Mouse (Mus musculus): ENCODE measurements around the gene Scube1. TPM values are rescaled to one million over a fixed set of nuclear protein-coding genes. Genes with fewer than 3 reads are reported as not detected.

Scube1 gene
- polyA plus RNA-seq, 1 experiment = 3.5 TPM

DNA sequence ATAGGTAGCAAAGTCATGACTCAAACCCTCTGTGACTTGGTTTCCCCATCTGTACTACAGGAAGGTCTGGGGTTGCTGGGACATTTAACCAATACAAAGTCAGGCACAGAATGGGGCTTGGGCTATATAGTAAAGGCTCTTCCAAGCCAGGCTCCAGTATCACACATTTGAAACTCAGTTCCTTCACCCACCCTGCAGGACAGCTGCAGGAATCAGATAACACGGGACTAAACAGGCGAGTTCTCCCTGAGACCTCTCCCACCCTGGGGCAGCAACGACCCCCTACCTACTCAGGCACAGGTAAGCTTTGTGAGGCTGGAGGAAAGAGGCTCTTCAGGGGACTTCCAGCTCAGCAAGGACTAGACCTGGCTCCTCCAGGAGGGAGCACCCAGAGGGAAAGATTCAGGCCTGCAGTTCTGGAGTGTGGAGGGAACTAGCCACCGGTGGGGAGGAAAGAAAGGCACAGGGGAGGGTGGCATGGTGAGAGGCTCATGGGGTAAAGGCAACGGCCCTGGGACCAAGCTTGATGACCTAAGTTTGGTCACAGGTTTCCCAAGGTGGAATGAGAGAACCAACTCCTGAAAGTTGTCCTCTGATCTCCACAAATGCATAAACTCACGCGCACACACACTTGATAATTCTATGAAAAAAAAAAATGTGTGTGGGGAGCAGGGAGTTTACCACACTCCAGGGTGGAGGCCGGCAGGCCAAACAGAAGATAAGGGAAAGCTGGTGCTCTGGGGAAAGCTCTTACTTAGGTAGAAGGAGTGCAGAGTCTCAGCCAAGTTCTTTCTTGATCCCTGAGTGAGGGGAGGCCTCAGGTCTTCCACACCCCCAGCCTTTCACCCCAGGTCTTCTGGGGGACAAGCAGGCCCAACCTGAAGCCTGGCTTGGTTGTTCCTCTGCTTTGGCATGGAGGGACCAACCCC lies 132.3 kb downstream of the Scube1 start:
- TF ChIP-seq CTCF (conservative IDR thresholded peaks at IDR 0.05; ENCODE audit: insufficient read depth, insufficient read length, low read depth, low read length) (no peak), POLR2A (IDR thresholded peaks at IDR 0.05; ENCODE audit: low read depth, low read length) (no peak)
- H3K4me1 ChIP-seq (ENCODE audit: control insufficient read depth, insufficient read depth, low read length) = peaks cover 9% of the 10 kb centered on the region; the same call in 1 of the 2 replicates
- no peak overlapping the region for H3K27ac ChIP-seq (ENCODE audit: insufficient read depth, low read depth, low read length)
- H3K27me3 ChIP-seq (replicated peaks; ENCODE audit: control insufficient read depth, insufficient read depth, low read length) = no peaks in the 10 kb centered on the region
- no peak for DNase-seq
- 82% methylated on average over 8 of the region's 8 CpGs for WGBS
- no peaks in the 10 kb centered on the region for H3K36me3 ChIP-seq (ENCODE audit: control insufficient read depth, insufficient read depth, low read length)
- no peak overlapping the region for H3K4me3 ChIP-seq (ENCODE audit: insufficient read depth, low read depth, low read length)

DNA sequence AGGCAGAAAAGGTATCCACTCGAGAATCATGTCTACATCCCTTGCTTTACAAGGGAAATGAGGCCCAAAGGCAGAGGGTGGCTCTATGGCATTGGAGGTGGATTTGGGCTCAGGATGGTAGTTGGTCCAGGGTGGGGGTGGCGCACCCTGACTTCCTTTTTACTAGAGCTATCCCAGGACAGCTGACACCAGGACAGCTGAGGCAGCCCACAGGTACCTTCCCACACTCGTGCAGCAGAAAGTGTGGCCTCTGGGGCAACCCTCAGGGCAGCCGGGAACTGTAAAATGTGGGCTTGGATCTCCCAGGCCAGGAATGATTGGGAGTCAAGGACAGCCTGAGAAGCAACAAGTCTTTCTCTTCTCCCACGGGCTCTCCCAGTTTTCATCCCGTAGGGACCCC lies 133.1 kb downstream of the Scube1 start:
- H3K4me3 ChIP-seq (ENCODE audit: insufficient read depth, low read depth, low read length) = no peak overlapping the region
- H3K27me3 ChIP-seq (replicated peaks; ENCODE audit: control insufficient read depth, insufficient read depth, low read length) = no peaks in the 10 kb centered on the region
- no peaks in the 10 kb centered on the region for H3K36me3 ChIP-seq (ENCODE audit: control insufficient read depth, insufficient read depth, low read length)
- WGBS = 82% methylated on average over 6 of the region's 6 CpGs
- DNase-seq = no peak
- no peak overlapping the region for H3K27ac ChIP-seq (ENCODE audit: insufficient read depth, low read depth, low read length)
- peaks cover 9% of the 10 kb centered on the region; the same call in 1 of the 2 replicates for H3K4me1 ChIP-seq (ENCODE audit: control insufficient read depth, insufficient read depth, low read length)
- no peak for TF ChIP-seq CTCF (conservative IDR thresholded peaks at IDR 0.05; ENCODE audit: insufficient read depth, insufficient read length, low read depth, low read length)
- no peak for TF ChIP-seq POLR2A (IDR thresholded peaks at IDR 0.05; ENCODE audit: low read depth, low read length)

DNA sequence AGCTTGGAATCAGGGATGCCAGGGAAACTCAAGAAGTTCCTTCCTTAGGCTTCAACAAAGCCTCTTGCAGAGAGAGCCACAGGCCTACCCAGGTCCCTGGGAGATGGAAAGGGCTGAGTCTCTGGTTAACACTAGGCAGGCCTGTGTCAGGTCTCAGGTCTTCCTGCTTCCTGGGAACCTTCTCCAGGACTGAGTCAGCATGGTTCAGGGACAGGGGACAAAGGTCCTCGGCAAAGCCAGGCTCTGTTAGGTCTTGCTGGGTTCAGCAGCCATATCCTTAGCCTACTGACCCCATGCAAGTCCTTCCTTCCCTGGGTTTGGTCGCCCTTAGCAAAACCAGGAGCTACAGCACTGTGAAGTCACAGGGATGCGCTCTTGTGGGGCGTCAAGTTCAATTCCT lies 134.0 kb downstream of the Scube1 start:
- Histone ChIP-seq H3K27ac (ENCODE audit: insufficient read depth, low read depth, low read length) (no peak overlapping the region), H3K36me3 (ENCODE audit: control insufficient read depth, insufficient read depth, low read length) (no peaks in the 10 kb centered on the region), H3K4me3 (ENCODE audit: insufficient read depth, low read depth, low read length) (no peak overlapping the region), H3K27me3 (replicated peaks; ENCODE audit: control insufficient read depth, insufficient read depth, low read length) (no peaks in the 10 kb centered on the region), H3K4me1 (ENCODE audit: control insufficient read depth, insufficient read depth, low read length) (peaks cover 9% of the 10 kb centered on the region; the same call in 1 of the 2 replicates)
- DNase-seq = peak; percentile 63
- WGBS = 72% methylated on average over 4 of the region's 4 CpGs
- TF ChIP-seq CTCF (conservative IDR thresholded peaks at IDR 0.05; ENCODE audit: insufficient read depth, insufficient read length, low read depth, low read length) = no peak
- no peak for TF ChIP-seq POLR2A (IDR thresholded peaks at IDR 0.05; ENCODE audit: low read depth, low read length)

DNA sequence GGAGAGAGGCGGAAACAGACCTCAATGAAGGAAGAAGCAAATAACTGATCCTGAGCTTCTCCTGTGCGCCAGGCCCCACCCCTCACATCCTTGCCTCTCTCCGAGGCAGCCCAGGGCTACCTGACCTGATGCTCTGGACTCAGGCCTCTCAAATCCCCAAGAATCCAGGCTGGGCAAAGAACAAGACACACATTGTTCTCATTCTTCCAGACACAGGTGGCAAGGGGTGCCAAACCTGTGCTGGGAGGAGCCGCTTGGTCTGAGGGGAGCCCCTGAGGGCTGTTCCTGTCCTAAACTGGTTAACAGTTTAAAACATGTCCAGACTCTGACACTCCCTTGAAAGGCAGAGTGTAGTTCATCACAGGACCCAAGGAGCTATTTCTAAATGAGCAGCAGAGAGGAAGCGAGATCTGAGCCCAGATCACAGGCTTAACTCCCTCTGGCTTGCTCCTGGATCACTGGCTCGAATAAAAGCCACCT lies 140.0 kb downstream of the Scube1 start:
- no peak for DNase-seq
- Histone ChIP-seq H3K4me3 (ENCODE audit: insufficient read depth, low read depth, low read length) (no peak overlapping the region), H3K4me1 (ENCODE audit: control insufficient read depth, insufficient read depth, low read length) (no peaks in the 10 kb centered on the region), H3K27me3 (replicated peaks; ENCODE audit: control insufficient read depth, insufficient read depth, low read length) (no peaks in the 10 kb centered on the region), H3K36me3 (ENCODE audit: control insufficient read depth, insufficient read depth, low read length) (no peaks in the 10 kb centered on the region), H3K27ac (ENCODE audit: insufficient read depth, low read depth, low read length) (no peak overlapping the region)
- TF ChIP-seq CTCF (conservative IDR thresholded peaks at IDR 0.05; ENCODE audit: insufficient read depth, insufficient read length, low read depth, low read length) (no peak), POLR2A (IDR thresholded peaks at IDR 0.05; ENCODE audit: low read depth, low read length) (no peak)
- WGBS = 88% methylated on average over 6 of the region's 6 CpGs

DNA sequence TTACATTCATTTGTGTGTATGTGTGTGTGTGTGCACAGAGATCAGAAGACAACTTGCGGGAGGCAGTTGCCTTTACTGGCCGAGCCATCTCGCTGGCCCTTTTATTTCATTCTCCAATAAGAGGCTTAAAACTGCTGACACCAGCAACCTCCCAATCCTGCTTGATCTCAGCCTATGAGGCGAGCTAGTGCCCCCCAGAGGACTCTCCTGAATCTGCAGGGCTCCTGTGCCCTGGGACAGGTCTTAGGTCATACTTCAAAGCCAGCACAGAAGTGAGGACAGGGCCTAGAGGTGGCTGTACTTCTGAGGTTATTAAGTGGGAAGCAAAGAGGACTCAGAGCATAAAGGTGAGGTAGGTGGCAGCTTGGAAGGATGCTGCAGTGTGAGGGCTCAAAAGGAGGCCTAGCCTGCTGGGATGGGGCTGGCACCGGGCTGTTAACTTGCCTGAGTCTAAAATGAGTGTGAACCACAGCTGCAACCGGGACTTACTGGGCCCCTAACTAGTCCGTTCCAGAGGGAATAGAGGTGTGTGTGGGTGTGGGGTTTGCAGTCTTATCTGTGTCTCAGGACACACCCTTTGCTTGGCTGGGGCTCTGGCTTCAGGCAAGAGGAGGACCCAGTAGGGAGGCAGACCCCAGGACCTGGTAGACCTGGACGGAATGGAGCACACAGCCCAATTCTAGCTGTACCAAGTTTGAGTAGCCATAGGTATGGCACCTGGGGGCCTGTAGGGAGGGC lies 141.2 kb downstream of the Scube1 start:
- WGBS = 71% methylated on average over 8 of the region's 8 CpGs
- DNase-seq = peak; percentile 78
- H3K27me3 ChIP-seq (replicated peaks; ENCODE audit: control insufficient read depth, insufficient read depth, low read length) = no peaks in the 10 kb centered on the region
- TF ChIP-seq CTCF (conservative IDR thresholded peaks at IDR 0.05; ENCODE audit: insufficient read depth, insufficient read length, low read depth, low read length) (peak; percentile 79), POLR2A (IDR thresholded peaks at IDR 0.05; ENCODE audit: low read depth, low read length) (no peak)
- H3K36me3 ChIP-seq (ENCODE audit: control insufficient read depth, insufficient read depth, low read length) = no peaks in the 10 kb centered on the region
- no peak overlapping the region for H3K4me3 ChIP-seq (ENCODE audit: insufficient read depth, low read depth, low read length)
- no peak overlapping the region for H3K27ac ChIP-seq (ENCODE audit: insufficient read depth, low read depth, low read length)
- H3K4me1 ChIP-seq (ENCODE audit: control insufficient read depth, insufficient read depth, low read length) = no peaks in the 10 kb centered on the region

DNA sequence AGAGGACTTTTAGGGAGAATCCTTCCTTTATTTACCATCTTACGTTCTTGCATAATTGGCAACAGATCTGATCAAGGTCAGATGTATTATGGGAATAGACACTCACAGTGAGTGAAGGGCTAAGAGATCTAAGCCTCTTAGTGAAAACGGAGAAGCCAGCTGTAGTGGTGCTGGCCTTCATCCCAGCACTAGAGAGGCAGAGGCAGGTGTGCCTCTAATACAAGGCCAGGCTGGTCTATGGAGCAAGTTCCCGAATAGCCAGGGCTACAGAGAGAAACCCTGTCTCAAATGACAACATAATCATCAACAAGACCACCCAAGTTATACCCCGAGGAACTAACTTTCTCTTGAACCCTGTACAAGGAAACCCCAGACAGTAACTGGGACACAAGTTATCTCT lies 141.9 kb downstream of the Scube1 start:
- Histone ChIP-seq H3K27me3 (replicated peaks; ENCODE audit: control insufficient read depth, insufficient read depth, low read length) (no peaks in the 10 kb centered on the region), H3K4me3 (ENCODE audit: insufficient read depth, low read depth, low read length) (no peak overlapping the region), H3K4me1 (ENCODE audit: control insufficient read depth, insufficient read depth, low read length) (no peaks in the 10 kb centered on the region), H3K27ac (ENCODE audit: insufficient read depth, low read depth, low read length) (no peak overlapping the region), H3K36me3 (ENCODE audit: control insufficient read depth, insufficient read depth, low read length) (no peaks in the 10 kb centered on the region)
- 79% methylated on average over 4 of the region's 4 CpGs for WGBS
- no peak for DNase-seq
- no peak for TF ChIP-seq CTCF (conservative IDR thresholded peaks at IDR 0.05; ENCODE audit: insufficient read depth, insufficient read length, low read depth, low read length)
- TF ChIP-seq POLR2A (IDR thresholded peaks at IDR 0.05; ENCODE audit: low read depth, low read length) = no peak

DNA sequence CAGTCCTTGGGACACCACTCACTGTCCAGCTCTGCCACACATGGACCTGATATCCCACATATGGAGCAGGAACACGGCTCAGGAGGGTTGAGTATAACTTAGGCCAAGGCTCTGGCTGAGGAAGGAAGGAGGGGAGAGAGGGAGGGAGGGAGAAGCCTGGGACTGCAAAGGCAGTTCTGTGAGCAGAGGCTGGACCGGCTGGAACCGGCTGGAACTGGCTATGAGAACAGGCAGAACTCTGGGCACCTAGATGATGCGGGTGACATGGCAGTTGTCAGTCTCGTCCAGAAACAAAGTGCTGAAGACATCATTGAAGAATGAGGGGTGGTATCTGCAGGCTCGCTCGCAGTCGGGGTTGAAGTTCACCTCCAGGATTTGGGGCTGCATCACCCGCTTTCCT lies 148.2 kb downstream of the Scube1 start:
- H3K4me1 ChIP-seq (ENCODE audit: control insufficient read depth, insufficient read depth, low read length) = 0 out of 2 replicates have a peak, but pooled peaks cover 3% of the 10 kb centered on the region
- H3K27me3 ChIP-seq (replicated peaks; ENCODE audit: control insufficient read depth, insufficient read depth, low read length) = no peaks in the 10 kb centered on the region
- no peak for TF ChIP-seq CTCF (conservative IDR thresholded peaks at IDR 0.05; ENCODE audit: insufficient read depth, insufficient read length, low read depth, low read length)
- TF ChIP-seq POLR2A (IDR thresholded peaks at IDR 0.05; ENCODE audit: low read depth, low read length) = no peak
- no peaks in the 10 kb centered on the region for H3K36me3 ChIP-seq (ENCODE audit: control insufficient read depth, insufficient read depth, low read length)
- no peak overlapping the region for H3K4me3 ChIP-seq (ENCODE audit: insufficient read depth, low read depth, low read length)
- DNase-seq = no peak
- 81% methylated on average over 9 of the region's 9 CpGs for WGBS
- H3K27ac ChIP-seq (ENCODE audit: insufficient read depth, low read depth, low read length) = no peak overlapping the region

Data from kidney, adult 2 months (tissue).